Mouse (Mus musculus): Measurements from ENCODE around the gene Akain1.

GRCm38 (mm10) chr17:69475423-69475822 is 36.3 kb downstream of the Akain1 start:
- no peak for TF ChIP-seq EP300 (IDR thresholded peaks at IDR 0.05; ENCODE audit: low read depth)
- TF ChIP-seq CTCF (IDR thresholded peaks at IDR 0.05; ENCODE audit: low read depth), result peak; percentile 78
